Mouse (Mus musculus) hindbrain, embryonic 10.5 days (tissue): ENCODE data around the gene 1700001P01Rik. TPM values are rescaled to one million over a fixed set of nuclear protein-coding genes. Genes with fewer than 3 reads are reported as not detected.

Source experiments
- DNase-seq: peaks from one replicate; pipeline ENCODE4 v3.0.0-alpha.2; 2017; ENCODE audit warnings: low spot score
- H3K27ac ChIP-seq: fragments of 300-500 bp; sonication (generic); 2 replicates; pipeline ENCODE4 v1.5.1; 2016; ENCODE audit warnings: mild to moderate bottlenecking, moderate library complexity
- H3K27me3 ChIP-seq: fragments of 300-500 bp; sonication (generic); 2 replicates; pipeline ENCODE4 v1.6.1; 2016; ENCODE audit warnings: mild to moderate bottlenecking; ENCODE audit not compliant: poor library complexity, insufficient read depth, severe bottlenecking
- H3K36me3 ChIP-seq: fragments of 300-500 bp; sonication (generic); 2 replicates; pipeline ENCODE4 v1.6.1; 2016; ENCODE audit warnings: mild to moderate bottlenecking, moderate library complexity
- H3K4me1 ChIP-seq: fragments of 300-500 bp; sonication (generic); replicated peaks from 2 replicates; pipeline ENCODE4 v1.6.1; 2016; ENCODE audit warnings: mild to moderate bottlenecking
- H3K4me3 ChIP-seq: fragments of 300-500 bp; sonication (generic); 2 replicates; pipeline ENCODE4 v1.5.1; 2016; ENCODE audit warnings: mild to moderate bottlenecking, moderate library complexity
- H3K9me3 ChIP-seq: fragments of 300-500 bp; sonication (generic); 2 replicates; pipeline ENCODE4 v1.6.1; 2016; ENCODE audit warnings: mild to moderate bottlenecking, moderate library complexity
- WGBS: fragments of 180-500 bp; shearing (Covaris S2); methylation state at CpG from one replicate; pipeline ENCODE4 v1.1.7; 2016; 5-methylcytosine and 5-hydroxymethylcytosine counted together
- polyA plus RNA-seq: library from polyadenylated mRNA; unstranded; fragments of >200 nt; fragmentation: Nextera tagmentation; extraction: Ambion mirVana; gene quantifications from 2 replicates; pipeline ENCODE4 v1.2.1, GENCODE M21; 2016

1700001P01Rik gene
- polyA plus RNA-seq, 1 experiment from 2014 or later, result 0.80 TPM

DNA sequence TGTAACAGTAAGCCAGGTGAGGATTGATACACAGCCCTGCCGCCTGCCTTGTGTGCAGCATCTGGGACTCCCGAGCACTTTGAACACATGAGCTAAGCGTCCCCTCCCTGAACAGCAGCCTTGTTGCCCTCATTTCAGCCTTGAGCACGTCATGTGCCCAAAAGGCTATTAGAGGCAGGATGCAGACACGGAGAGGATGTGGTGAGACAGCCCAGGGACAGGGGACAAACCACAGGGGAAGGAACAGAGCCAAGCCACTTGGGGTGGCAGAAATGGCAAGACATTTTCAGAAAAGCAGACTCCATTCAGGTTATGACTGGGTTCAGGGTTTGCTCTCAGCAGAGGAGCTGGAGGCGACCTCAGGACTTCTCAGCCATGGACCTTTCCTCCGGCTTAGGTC, 47.4 kb downstream of the 1700001P01Rik start:
- Histone ChIP-seq H3K27me3 (no peaks in the 10 kb centered on the region), H3K36me3 (peaks cover 92% of the 10 kb centered on the region), H3K4me1 (peaks cover 12% of the 10 kb centered on the region; the same call in 1 of the 2 replicates), H3K4me3 (no peak overlapping the region), H3K9me3 (no peaks in the 10 kb centered on the region), H3K27ac (no peak overlapping the region)
- WGBS, result 79% methylated on average over 7 of the region's 7 CpGs
- no peak for DNase-seq

DNA sequence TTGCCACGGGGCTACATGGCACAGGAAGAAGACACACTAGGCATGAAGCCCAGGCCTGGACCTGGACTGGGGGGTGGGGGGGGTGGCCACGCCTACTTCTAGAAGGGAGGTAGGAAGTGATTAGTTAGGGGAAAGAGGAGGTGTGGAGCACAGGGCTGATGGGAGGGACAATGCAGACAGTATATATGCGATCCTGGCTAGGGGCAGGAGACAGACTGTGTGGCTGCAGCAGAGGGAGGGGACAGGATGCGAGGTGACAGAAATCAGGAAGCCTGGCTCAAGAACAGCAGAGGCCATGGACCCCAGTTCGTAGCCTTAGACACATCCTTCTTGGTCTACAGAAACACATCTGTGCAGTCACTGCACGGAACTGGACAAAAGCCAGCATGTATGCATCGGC, 52.0 kb downstream of the 1700001P01Rik start:
- H3K36me3 ChIP-seq, result peaks cover 100% of the 10 kb centered on the region
- no peaks in the 10 kb centered on the region for H3K27me3 ChIP-seq
- no peak overlapping the region for H3K4me3 ChIP-seq
- DNase-seq, result no peak
- H3K4me1 ChIP-seq, result peaks cover 10% of the 10 kb centered on the region; the same call in 1 of the 2 replicates
- 85% methylated on average over 7 of the region's 7 CpGs for WGBS
- H3K27ac ChIP-seq, result no peak overlapping the region; the same call in 1 of the 2 replicates
- peaks cover 6% of the 10 kb centered on the region; the same call in 1 of the 2 replicates for H3K9me3 ChIP-seq

Other genes starting within 250 kb of the 1700001P01Rik start
- 0.76 and 1.8 TPM in 2 replicates for gene Srcin1, start 199.7 kb downstream of the 1700001P01Rik start, polyA plus RNA-seq
- 13.4 and 14.3 TPM in 2 replicates for gene Epop, start 146.2 kb downstream of the 1700001P01Rik start, polyA plus RNA-seq
- gene Mllt6, start 112.5 kb downstream of the 1700001P01Rik start, polyA plus RNA-seq, result 2.1 and 2.2 TPM in 2 replicates
- 18.3 and 24.0 TPM in 2 replicates for gene Cisd3, start 90.1 kb downstream of the 1700001P01Rik start, polyA plus RNA-seq
- 15.6 and 17.0 TPM in 2 replicates for gene Pcgf2, start 75.4 kb downstream of the 1700001P01Rik start, polyA plus RNA-seq
- gene Psmb3, start 72.5 kb downstream of the 1700001P01Rik start, polyA plus RNA-seq, result 642 and 643 TPM in 2 replicates
- gene Pip4k2b, start 31.2 kb downstream of the 1700001P01Rik start, polyA plus RNA-seq, result 1.8 and 2.0 TPM in 2 replicates
- 19.4 and 20.6 TPM in 2 replicates for gene Cwc25, start 9.4 kb downstream of the 1700001P01Rik start, polyA plus RNA-seq
- gene Rpl23, start 6.5 kb upstream of the 1700001P01Rik start, polyA plus RNA-seq, result 381 and 439 TPM in 2 replicates
- gene Lasp1, start 23.1 kb upstream of the 1700001P01Rik start, polyA plus RNA-seq, result 77.7 and 90.1 TPM in 2 replicates
- 10.0 and 12.3 TPM in 2 replicates for gene B230217C12Rik, start 64.9 kb upstream of the 1700001P01Rik start, polyA plus RNA-seq
- 0.73 and 1.0 TPM in 2 replicates for gene Fbxo47, start 108.2 kb upstream of the 1700001P01Rik start, polyA plus RNA-seq
- 0.11 and 0.24 TPM in 2 replicates for gene Plxdc1, start 210.5 kb upstream of the 1700001P01Rik start, polyA plus RNA-seq
- gene Arl5c, start 220.3 kb upstream of the 1700001P01Rik start, polyA plus RNA-seq, result 13.3 and 16.2 TPM in 2 replicates
- gene Cacnb1, start 247.1 kb upstream of the 1700001P01Rik start, polyA plus RNA-seq, result 7.6 and 22.9 TPM in 2 replicates